Mouse (Mus musculus) heart, postnatal 25 days (tissue): ENCODE measurements around the gene Znrf2. TPM values are rescaled to one million over a fixed set of nuclear protein-coding genes. Genes with fewer than 3 reads are reported as not detected.

Source experiments
- DNase-seq: peaks from one replicate; pipeline ENCODE4 v3.0.0; 2022; ENCODE audit warnings: low spot score
- intact Hi-C: fragments of 180-260 bp; cut with DNase I; formaldehyde crosslinking; loops from one replicate; pipeline ENCODE4 v1.15.1; 2025
- total RNA-seq, 2 experiments: library from RNA; stranded (reverse); gene quantifications; 2 replicates each; pipeline ENCODE4 v1.2.3; 2021

The Znrf2 gene
- total RNA-seq, 2 experiments from 2014 or later = 17.2 to 17.6 TPM

- DNase-seq = no peak
- intact Hi-C loops = loop anchor here (5.0 kb wide), 1 partner anchor 38 kb away; no protein-coding TSS in a partner anchor
Measured at GRCm38 (mm10) chr6:54890221-54890620, 73.5 kb downstream of the Znrf2 start.

- DNase-seq = no peak
- intact Hi-C loops = loop anchor here (5.0 kb wide), 1 partner anchor 39 kb away; no protein-coding TSS in a partner anchor
Measured at GRCm38 (mm10) chr6:54891384-54891783, 74.7 kb downstream of the Znrf2 start.

- intact Hi-C loops = no loop called here
- no peak for DNase-seq
Measured at GRCm38 (mm10) chr6:54900256-54900655, 83.5 kb downstream of the Znrf2 start.

GRCm38 (mm10) chr6:54902547-54902946 lies 85.8 kb downstream of the Znrf2 start:
- intact Hi-C loops = no loop called here
- DNase-seq = no peak

GRCm38 (mm10) chr6:54906053-54907040 lies 89.6 kb downstream of the Znrf2 start:
- DNase-seq = no peak

GRCm38 (mm10) chr6:54914977-54915376 lies 98.3 kb downstream of the Znrf2 start:
- intact Hi-C loops = loop anchor here (5.0 kb wide), 1 partner anchor 57 kb away; the partner anchor contains the start of gene Nod1
- DNase-seq = no peak

More at GRCm38 (mm10) chr6:54906053-54907040, 89.6 kb downstream of the Znrf2 start:
- intact Hi-C loops = loop anchor here (5.0 kb wide), 1 partner anchor 89 kb away; the partner anchor contains the start of gene Znrf2

- intact Hi-C loops = loop anchor here (2.0 to 5.0 kb wide), 3 partner anchors 56 to 251 kb away; partner anchors contain the start of gene Nod1
- no peak for DNase-seq
Measured at GRCm38 (mm10) chr6:54916163-54916562, 99.4 kb downstream of the Znrf2 start.

GRCm38 (mm10) chr6:54916941-54917340 lies 100.2 kb downstream of the Znrf2 start:
- intact Hi-C loops = loop anchor here (1.0 to 5.0 kb wide), 5 partner anchors 55 to 250 kb away; partner anchors contain the start of genes Ggct and Nod1
- DNase-seq = no peak

GRCm38 (mm10) chr6:54917523-54917922 lies 100.8 kb downstream of the Znrf2 start:
- intact Hi-C loops = loop anchor here (1.0 to 5.0 kb wide), 5 partner anchors 55 to 249 kb away; partner anchors contain the start of genes Ggct and Nod1
- DNase-seq = no peak

- DNase-seq = no peak
- intact Hi-C loops = loop anchor here (5.0 kb wide), 1 partner anchor 54 kb away; the partner anchor contains the start of gene Nod1
Measured at GRCm38 (mm10) chr6:54918521-54918920, 101.8 kb downstream of the Znrf2 start.

- DNase-seq = no peak
- intact Hi-C loops = no loop called here
Measured at GRCm38 (mm10) chr6:54924538-54924937, 107.8 kb downstream of the Znrf2 start.

- intact Hi-C loops = no loop called here
- no peak for DNase-seq
Measured at GRCm38 (mm10) chr6:54925736-54926440, 109.2 kb downstream of the Znrf2 start.

- DNase-seq = no peak
- intact Hi-C loops = no loop called here
Measured at GRCm38 (mm10) chr6:54926899-54927298, 110.2 kb downstream of the Znrf2 start.

GRCm38 (mm10) chr6:54927946-54928345 lies 111.2 kb downstream of the Znrf2 start:
- no peak for DNase-seq
- intact Hi-C loops = no loop called here

GRCm38 (mm10) chr6:54931641-54932040 lies 114.9 kb downstream of the Znrf2 start:
- no peak for DNase-seq
- intact Hi-C loops = no loop called here

GRCm38 (mm10) chr6:54932526-54932925 lies 115.8 kb downstream of the Znrf2 start:
- intact Hi-C loops = no loop called here

GRCm38 (mm10) chr6:54933216-54933615 lies 116.5 kb downstream of the Znrf2 start:
- DNase-seq = no peak
- intact Hi-C loops = no loop called here

More at GRCm38 (mm10) chr6:54932526-54932925, 115.8 kb downstream of the Znrf2 start:
- DNase-seq = no peak

- no peak for DNase-seq
- intact Hi-C loops = no loop called here
Measured at GRCm38 (mm10) chr6:54933866-54934265, 117.2 kb downstream of the Znrf2 start.

GRCm38 (mm10) chr6:54934313-54934712 lies 117.6 kb downstream of the Znrf2 start:
- no peak for DNase-seq
- intact Hi-C loops = no loop called here

GRCm38 (mm10) chr6:54934930-54935329 lies 118.2 kb downstream of the Znrf2 start:
- intact Hi-C loops = no loop called here
- no peak for DNase-seq
